Mouse (Mus musculus) central nervous system, embryonic 11.5 days (tissue): Measurements from ENCODE around the gene Nudt16. TPM values are rescaled to one million over a fixed set of nuclear protein-coding genes. Genes with fewer than 3 reads are reported as not detected.

Source experiments
- polyA plus RNA-seq: library from polyadenylated mRNA; depleted of rRNA; stranded (reverse); fragments of >200 nt; gene quantifications from 2 replicates; pipeline ENCODE4 v1.2.3, GENCODE M21; 2012; rRNA removed

Nudt16 gene
- 8.4 and 10.1 TPM in 2 replicates for polyA plus RNA-seq

DNA sequence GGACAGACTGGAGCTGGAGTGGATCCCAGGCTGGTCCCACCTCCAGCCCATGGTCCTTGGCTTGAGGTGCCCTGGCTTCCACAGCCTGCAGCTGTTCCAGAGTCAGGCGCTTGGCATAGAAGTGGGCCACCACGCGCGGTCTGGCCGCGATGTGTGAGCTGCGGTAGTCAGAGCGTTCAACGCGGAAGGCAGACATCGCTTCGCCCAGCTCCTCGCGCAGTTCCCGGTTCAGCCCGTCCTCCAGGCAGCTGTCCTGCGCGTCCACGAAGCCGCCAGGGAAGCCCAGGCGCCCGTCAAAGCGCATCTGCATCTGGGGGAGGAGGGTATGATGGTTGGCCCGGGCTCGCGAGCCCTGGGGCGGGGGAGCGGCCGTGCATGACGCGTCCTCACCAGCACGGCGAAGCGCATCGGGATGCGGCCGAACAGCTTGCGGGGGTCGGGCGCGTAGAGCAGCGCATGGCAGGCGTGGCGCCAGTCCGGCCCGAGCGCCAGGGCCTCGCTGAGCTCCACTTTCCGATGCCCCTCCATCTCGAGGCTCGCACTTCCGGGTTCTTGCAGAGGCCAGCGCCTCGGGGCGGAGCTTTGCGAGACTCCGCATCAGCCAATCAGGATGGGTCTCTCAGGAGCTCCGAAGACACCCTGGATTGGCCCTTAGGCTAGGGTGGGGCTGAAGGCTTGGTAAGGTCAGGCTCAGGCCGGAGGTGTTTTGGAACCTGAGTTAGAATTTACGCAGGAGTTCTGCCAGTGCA, at the start of gene Nudt16:
Nudt16 (minus strand) TSS at position 572 of the 749 bp plus-strand sequence.

DNA sequence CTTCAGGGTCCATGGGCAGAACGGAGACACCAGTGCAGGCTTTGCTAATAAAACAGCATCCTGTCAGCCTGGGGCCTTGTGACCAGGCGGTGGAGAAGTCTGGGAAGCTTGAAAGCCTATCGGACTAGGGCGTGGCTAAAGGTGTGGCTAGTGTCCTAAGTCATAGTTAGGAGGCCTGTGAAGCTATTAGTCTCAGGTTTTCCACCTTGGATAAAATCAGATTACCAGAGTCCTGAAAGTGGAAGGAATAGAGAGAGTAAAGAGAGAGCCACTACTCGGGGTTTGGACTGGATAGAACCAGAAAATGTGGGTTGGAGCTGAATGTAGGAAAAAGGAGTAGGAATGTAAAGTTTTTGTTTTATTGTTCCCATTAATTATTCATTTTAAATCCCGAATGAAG, 13.4 kb upstream of the Nudt16 start, which contains the start of gene 1700080E11Rik:
1700080E11Rik (minus strand) TSS at position 101 of the 400 bp plus-strand sequence.

Other genes with a start within 250 kb of the Nudt16 start
- gene Mrpl3, start 78.6 kb downstream of the Nudt16 start, polyA plus RNA-seq, result 72.7 and 86.1 TPM in 2 replicates
- gene 1700080E11Rik, start 13.3 kb upstream of the Nudt16 start, polyA plus RNA-seq, result not detected in 2 replicates